Mouse (Mus musculus) frontal cortex, adult (tissue): Measurements from ENCODE around the gene Tex9.

Experiments
- ATAC-seq: cut with Nextera tagmentation; 2 replicates; pipeline ENCODE4 v1.9.2; 2017; ENCODE audit warnings: mild to moderate bottlenecking, moderate library complexity, mixed read lengths; ENCODE audit not compliant: low TSS enrichment

Gene Tex9

DNA sequence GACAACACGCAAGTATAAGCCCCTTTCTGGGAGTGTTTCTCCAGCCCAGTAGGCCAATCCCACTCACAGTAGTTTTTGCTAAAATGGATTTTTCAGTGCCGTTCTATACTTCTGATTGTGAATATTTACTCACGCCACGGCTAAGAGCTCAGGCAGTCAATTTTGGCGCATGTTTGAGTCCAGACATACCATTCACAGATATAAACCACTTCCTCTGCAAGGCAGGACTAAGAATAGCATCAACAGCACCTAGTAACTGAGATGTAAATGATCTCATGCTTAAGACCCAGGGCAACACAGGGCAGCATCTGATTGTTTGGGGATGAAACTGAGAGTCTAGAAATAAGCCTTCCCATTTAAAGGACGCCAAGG, at the start of gene Tex9:
Gene Tex9 (minus strand): TSS at position 19 of the 372 bp plus-strand sequence.
- ATAC-seq = peak; percentile 49

DNA sequence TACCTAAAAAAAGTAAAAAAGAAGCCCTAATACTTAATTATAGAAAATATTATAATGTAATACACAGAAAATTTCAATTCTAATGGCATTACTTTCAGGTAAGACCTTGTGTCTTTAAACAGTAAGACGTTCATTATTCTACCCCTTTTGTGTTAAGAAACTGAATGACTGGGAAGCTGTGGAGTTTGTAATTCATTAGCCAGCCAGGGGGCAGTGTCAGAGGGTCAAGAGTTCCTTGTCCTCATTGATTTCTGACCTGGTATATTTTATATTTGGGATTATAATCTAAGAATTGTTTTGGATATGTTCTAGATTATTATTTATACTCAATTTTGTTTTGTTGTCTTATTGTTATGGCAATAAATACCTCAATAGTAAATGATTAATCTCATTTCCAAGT, 45.1 kb upstream of the Tex9 start:
- no peak for ATAC-seq

DNA sequence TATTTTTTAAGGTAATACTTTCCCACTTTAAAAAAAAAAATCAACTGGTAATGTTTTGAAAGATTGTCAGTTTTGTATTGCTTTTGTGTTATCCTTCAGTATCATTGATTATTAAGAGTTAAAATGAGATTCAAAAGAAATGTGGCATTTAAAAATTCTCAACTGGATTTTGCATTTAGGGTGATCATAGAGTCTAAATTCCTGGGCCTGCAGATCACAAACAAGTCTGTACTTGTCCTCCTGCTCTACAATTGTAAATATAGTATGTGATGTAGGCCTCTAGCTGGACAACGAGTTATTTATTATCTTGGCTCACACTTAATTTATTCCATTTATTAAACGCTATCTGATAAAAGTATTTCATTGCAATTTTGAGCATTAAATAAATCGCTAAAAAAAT, 43.4 kb upstream of the Tex9 start:
- no peak for ATAC-seq

DNA sequence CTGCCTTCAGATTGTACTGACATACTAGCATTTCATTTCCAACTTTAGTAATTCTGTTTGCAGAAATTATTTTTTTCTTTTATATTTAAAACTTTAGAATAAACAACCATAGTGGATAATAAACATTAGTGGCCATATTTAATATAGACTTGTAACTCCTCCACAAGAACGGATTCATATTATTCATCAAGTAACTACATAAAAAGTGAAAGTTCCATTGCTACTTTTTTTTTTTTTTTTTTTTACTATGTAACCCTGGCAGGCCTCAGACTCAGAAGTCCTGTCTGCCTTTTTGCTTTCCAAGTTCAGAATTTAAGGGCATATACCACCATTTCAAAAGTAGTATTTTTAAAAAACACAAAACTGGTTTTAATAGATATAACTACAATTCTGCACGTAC, 43.0 kb upstream of the Tex9 start:
- no peak for ATAC-seq

DNA sequence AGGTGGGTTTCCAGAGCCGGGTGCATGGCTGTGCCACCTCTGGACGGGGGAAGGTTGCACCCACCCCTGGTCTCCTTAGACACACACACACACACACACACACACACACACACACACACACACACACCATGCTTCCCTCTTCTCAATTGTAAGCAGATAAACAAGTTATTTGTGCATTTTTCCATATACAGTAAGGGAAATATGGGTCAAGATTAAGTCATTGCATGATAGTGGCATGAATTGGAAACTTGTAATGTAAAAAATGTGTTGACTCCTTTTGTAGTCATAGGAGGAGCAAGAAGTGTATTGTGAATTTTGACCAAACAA, 41.0 kb upstream of the Tex9 start:
- no peak for ATAC-seq

DNA sequence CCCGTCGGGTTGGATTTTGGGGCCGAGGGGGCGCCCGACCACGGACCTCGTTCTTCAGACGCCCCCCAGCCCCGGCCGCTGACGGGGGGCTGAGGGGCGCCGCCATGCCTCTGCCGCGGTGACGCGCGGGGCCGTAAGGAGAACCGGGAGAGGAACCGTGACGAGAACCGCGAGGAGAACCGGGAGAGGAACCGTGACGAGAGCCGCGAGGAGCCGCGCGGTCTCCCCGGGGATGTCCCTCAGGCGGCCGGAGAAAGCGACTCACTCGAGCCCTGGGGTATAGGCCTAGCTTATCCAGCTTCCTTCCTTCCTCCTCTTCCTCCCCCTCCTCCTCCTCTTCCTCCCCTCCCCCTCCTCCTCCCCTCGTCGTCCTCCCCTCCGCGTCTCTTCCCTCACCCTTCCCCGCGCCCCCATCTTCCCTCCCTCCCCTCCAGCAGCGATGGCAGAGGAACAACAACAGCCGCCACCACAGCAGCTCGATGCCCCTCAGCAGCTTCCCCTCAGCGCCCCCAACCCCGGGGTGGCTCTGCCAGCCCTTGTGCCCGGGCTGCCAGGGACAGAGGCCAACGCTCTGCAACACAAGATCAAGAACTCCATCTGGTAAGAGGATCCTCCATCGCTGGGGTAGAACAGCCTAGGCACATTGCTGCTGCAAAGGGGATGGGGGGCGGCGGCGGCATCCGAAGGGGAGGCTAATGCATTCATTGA, 40.5 kb upstream of the Tex9 start:
- peak; percentile 18; the same call in 1 of the 2 replicates for ATAC-seq

DNA sequence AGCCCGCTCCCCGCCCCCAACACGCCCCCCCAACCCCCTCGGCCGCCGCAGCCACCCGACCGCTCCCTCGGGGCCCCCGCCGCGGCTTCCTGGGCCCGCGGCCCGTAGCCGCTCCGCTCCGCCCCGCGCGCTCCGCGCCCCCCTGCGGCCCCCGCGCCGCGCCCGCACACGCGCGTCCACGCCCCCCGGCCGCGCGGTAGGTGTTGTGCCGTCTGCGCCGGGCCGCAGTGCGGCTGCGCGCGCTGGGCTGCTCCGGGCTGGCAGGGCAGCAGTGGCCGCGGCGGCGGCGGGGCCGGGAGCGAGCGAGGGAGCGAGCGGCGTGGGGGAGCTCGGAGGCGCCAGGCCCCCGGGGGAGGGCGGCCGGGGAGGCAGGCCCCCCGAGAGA, 40.0 kb upstream of the Tex9 start, which contains the start of gene Rfx7:
Gene Rfx7 (plus strand): TSS at position 245 of the 385 bp plus-strand sequence.
- peak; percentile 67 for ATAC-seq

DNA sequence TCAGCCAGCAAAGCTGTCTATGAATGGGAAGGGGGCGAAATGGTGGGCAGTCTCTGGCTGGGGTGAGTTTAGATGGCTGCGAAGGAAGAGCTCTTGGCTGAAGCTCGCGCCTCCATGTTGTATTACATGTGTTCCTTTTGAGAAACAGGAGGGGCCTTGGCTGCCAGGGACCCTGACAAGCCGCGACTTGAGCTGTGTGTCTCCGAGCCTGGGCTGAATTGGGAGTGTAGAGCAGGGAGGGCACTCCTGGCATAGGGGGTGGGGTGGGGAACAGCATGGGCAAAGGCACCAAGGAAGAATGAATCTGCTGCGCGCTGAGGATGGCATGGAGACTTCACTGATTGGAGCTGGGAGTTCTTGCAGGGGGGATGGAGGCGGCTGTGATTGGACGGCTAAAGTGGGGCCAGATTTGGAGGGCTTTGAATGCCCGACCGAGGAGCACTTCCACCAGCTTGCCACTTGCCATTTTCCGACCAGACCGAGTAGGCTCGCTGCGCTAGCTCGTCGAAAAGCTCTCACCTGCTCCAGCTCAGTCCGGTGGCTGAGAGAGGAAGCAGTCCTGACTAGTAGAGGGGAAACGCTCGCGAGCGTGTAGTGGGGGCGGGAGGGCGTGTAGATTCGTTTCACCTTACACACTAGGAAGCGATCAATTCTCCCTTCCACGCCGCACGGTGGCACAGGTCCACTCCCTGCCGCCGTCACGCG, 39.4 kb upstream of the Tex9 start:
- ATAC-seq = peak; percentile 90

DNA sequence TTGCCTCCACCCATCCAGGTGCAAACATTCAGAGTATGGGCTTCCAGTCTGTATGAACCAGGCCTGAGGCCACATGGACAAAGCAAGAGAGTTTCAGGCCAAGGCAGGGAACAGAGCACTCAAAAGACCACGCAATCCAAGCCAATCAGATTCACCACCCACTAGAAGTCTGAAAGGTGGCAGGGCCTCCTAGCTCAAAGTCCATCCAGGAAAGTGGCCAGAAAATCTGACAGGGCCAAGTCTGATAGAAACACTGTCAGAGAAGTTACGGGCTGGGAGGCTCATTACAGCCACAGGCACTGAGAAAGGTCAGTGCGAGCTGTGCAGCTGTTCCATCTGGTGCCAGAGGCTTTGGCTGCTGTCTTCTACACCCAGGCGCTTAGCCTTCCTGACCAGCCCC, 38.8 kb upstream of the Tex9 start:
- ATAC-seq = peak; percentile 2; the same call in 1 of the 2 replicates

DNA sequence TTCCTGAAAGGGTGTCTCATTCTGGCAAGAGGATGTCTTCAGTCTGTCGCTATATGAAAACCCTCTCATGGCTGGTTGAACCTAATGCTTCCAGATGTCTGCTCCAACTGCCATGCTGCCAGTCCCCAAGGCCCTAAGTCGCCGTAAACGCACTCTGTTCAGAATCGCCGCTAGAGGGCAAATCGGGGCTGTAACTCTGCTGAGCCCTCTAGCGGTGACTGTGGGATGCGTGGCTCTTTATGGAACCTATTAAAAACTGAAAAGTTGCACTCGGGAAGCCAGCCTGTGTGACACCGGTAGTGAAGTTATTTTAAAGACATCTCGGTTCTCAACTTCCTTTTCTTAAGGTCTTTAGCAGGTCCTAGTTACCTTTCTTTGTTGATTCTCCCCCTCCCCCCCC, 38.2 kb upstream of the Tex9 start:
- ATAC-seq = peak; percentile 55

DNA sequence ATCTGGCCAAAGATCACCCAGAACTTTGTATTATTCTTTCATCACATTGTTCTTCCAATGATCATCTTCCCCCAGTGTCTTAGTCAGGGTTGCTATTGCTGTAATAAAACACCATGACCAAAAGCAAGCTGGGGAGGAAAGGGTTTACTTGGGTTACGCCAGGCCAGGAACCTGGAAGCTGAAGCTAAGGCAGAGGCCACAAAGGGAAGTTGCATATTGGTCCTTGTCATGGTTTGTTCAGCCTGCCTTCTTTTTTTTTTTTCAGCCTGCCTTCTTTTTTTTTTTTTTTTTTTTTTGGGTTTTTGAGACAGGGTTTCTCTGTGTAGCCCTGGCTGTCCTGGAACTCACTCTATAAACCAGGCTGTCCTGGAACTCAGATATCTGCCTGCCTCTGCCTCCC, 34.1 kb upstream of the Tex9 start:
- ATAC-seq = no peak

DNA sequence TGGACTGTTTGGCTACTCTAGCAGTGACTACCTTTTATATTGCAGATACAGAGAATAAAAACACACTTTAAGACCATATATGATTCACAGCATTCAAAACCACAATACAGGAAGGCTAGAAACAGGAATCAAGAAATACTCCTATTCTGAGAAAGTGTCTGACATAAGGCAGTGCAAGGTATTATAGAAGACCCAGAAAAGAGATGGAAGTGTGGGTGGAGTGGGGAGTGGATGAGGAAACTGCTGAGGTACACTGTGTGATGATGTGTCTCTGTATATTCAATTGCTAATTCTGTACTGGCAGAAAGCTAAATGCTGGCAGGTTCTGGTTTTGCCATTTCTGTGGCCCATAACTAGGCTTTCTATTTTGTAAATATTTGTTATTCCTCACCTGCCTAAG, 28.8 kb upstream of the Tex9 start:
- ATAC-seq = peak; percentile 98

DNA sequence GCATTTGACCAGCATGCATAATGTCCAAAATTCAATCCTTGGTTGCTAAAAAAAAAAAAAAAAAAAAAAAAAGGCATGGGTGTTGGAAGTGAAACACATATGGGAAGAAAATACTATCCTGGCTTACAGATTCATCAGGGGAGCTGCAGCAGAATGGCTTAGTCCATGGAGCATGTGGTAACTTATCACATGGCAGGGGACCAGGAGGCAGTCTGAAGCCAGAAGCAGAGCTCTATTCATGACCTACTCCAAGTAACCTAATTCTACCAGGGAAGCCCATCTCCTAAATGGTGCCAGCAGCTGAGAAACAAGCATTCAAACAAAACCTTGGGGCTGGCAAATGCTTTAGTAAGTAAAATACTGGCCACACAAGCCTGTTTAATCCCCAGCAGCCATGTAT, 27.2 kb upstream of the Tex9 start:
- ATAC-seq = no peak

DNA sequence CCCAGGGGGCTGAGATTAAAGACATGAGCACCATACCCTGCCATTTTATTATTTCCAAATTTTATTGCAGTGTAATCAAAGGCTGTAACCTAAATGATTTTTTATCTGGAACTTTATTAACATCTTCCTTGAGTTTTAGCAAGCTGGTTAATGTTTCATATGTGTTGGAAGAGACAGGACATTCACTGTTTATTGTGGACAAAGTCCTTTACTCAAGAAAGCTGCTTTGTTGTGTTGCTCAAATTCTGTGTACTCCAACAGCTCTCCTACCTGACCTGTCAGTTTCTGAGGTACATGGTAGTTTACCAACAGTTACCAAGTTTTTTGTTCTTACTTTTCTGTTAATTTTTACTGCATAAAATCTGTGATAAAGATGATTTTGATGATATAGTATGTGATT, 23.4 kb upstream of the Tex9 start:
- no peak for ATAC-seq

DNA sequence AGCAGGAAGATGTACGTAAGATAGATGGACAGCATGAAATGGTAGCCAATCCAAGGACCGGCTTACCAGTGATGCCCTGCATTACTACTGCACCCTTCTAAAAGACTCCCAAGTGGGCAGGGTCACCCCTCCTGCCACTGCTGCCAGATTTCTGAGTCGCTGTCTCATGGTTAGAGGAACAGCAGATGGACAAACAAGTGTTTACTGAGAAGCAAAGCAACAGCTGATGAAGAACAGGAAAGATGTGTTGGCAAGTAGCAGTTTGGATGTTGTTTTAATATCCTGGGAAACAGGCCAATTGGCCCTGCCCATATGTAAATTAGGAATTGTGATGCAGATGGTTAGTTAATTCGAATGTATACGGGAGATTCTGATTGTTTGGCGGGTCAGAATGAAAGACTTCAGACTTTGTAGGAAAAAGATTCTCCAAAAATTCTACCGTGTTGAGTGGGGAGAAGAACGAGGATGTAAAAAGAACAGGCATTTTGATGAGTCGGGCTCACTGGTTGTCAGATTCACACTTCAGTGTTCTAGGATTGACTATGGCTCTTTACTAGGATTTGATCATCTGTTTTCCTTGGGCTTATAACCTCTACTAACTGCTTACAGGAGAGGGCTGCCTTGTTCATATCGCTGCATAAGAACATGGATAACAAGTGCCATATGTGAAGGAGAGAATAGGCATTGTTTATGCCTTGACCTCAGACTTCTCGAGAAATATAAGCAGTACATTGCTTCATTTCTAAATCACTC, 20.4 kb upstream of the Tex9 start:
- ATAC-seq = no peak

DNA sequence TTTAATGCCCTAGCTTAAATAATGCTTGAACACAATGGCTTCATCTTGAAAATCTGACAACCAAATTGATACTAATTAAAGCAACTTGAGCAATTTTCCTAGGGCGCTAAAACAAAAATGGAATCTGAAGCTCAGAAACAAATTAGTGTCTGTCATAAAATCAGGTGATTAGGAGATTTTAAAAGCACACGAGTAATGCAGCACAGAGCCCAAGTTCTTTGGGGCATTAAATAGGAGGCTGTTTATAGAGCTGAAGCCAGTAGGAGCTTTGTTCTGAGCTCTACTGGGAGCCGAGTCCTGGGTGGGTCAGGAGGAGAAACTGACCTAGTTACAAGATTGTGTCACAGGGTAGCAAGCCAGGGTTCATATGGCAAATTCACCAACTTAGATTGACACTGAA, 5.2 kb upstream of the Tex9 start:
- no peak; the same call in 1 of the 2 replicates for ATAC-seq

DNA sequence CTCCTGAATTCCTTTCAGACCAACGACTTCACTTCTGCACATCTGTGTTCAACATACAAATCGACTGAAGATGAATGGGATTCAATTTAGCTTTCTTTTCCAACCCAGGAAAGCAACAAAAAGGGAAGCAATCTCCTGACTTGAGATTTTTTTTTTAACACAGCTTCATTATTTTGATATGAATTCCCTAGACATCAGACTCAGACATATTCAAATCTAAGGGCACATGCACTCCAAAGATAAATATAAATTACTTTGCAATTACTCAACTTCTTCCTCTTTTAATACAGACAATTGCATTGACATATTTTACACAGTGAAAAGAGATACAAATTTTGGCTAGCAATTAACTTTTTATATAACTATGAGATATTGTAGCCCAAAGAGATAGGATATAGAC, 4.7 kb upstream of the Tex9 start:
- ATAC-seq = no peak

DNA sequence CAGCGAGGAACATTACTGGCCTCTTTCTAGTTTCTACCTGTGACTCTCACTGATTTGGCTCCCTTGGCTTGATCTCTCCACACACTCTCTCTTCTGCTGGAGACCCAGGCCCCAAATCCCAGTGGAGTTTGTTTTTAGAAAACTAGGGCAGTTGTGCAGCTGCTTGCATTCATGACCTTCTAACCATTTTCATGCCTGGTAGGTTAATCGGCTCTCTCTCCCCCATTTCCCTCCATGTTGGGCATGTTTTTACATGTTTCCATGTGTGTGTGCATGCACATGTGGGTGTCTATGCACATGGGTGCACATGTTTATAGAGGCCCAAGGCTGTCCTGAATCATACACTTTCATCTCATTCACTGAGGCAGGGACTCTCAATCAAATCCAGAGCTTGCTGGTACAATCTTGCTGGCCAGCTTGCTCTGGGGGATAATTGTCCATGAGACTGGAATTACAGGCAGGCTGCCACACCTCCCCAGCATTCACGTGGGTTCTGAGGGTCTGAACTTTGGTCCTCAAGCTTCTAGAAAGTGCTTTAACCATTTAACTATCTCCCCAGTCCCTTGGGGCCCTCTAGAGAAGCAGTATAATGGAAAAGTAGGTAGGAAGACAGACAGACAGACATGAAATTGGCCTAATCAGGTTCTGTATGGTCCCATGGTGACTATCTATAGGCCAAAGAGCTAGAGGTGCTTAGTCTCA, 2.1 kb upstream of the Tex9 start:
- no peak for ATAC-seq

DNA sequence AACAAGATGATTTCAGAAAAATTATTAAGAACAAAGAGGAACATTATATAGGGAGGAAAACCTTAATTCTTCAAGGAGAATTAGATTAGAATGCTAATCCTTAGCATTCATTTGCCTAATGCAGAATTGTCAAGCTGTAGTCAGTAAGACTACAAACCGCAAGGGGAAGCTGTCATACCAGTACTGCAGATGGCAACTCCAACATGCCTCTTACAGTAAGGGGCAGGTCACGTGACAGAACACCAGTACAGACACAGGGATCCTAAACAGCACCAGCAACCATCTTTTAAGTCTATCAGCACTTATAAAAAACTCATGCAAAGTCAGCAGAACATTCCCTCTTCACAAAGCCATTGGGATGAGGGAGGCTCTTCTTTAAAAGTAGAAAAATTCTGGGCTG, 1.5 kb upstream of the Tex9 start:
- ATAC-seq = no peak

DNA sequence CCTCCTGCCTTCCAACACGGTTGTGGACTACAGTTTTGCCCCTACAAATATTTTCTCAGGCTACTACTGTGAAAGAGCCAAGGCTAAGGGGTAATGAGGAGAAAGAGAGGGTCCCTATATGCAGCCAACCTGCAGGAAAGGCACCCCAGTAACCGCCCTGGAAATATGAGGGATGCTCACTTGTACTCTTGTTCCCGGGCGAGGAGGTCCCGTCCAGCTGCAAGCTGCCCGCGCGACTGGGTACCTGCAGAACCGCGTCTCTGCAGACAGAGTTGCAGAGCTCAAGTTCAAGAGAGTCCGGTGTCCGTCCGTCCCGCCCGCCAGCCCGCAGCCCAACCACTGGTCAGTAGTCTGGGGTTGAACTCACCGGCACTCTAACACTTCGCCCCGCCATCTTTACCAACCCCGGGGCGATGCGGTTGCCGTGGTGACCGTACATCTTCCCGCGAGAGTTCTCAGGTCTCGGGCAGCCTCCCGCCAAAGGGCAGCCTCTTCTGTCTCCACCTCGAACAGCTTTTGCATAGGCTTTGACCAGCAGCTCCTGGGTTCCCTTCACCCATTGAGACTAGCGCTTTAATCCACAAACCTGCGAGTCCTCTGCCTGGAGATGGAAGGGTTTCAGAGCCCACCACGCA, 336 bp downstream of the Tex9 start:
- peak; percentile 99 for ATAC-seq

DNA sequence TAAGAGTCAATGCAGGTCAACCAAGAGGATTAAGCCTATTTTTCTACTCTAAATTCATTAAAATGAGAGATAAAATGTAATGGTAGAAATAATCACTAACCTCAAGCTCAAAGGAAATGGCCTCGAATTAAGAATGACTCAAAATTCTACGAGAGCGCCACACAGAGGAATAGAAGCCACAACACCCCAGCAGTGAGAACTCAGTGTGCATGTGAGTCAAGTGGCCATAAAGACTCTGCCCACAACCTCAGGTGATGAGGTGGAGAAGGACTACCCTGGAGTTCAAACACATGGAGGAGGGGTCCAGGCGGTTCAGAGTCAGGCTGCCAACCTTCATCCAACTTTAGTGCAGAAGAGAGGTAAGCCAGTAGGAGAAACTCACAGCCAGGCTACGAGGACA, 2.9 kb downstream of the Tex9 start:
- ATAC-seq = no peak

DNA sequence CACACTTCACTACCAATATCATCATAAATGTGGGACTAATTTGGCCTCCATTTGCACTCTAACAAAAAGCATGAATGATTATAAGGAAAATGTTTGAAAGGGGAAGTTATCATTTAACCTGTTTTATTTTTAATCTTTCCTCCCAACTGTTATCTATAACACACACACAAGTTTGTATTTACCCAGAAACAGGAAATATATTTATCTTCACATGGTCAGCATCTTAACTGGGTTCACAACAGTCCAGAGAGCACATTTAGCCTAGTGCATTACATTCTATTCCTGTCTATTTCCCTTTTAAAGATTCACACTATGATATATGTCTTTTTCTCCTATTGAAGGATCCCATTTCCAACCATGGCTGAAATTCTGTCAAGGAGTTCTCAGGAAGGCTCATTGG, 3.5 kb downstream of the Tex9 start:
- no peak for ATAC-seq
